Mouse (Mus musculus) myocyte (in vitro differentiated cells): Measurements from ENCODE around the gene Ifitm7.

Experiments
- E2F4 ChIP-seq: IDR thresholded peaks from one replicate; pipeline ENCODE4 v1.6.1; 2011; ENCODE audit warnings: mild to moderate bottlenecking, control low read depth, moderate library complexity; ENCODE audit not compliant: insufficient read depth
- MYOD1 ChIP-seq, 3 experiments: IDR thresholded peaks; one replicate each; pipeline ENCODE4 v1.6.1; 2011; ENCODE audit warnings: control low read depth in 2 of 3, low read depth in 2 of 3, mild to moderate bottlenecking in 2 of 3, moderate library complexity in 1 of 3; ENCODE audit not compliant: insufficient read length in 2 of 3, control insufficient read depth in 1 of 3
- MYOG ChIP-seq, 3 experiments: IDR thresholded peaks; one replicate each; pipeline ENCODE4 v1.6.1; 2011; ENCODE audit warnings: control low read depth in 2 of 3, low read depth in 2 of 3, mild to moderate bottlenecking in 2 of 3; ENCODE audit not compliant: insufficient read length in 2 of 3, control insufficient read depth in 1 of 3, insufficient read depth in 1 of 3
- POLR2A ChIP-seq: IDR thresholded peaks from one replicate; pipeline ENCODE4 v1.6.1; 2011; ENCODE audit warnings: low read depth, mild to moderate bottlenecking, control low read depth, moderate library complexity; ENCODE audit not compliant: insufficient read length
- REST ChIP-seq: IDR thresholded peaks from one replicate; pipeline ENCODE4 v1.6.1; 2011; ENCODE audit warnings: mild to moderate bottlenecking, control low read depth, moderate library complexity; ENCODE audit not compliant: insufficient read depth, insufficient read length
- TCF12 ChIP-seq: IDR thresholded peaks from one replicate; pipeline ENCODE4 v1.6.1; 2011; ENCODE audit warnings: mild to moderate bottlenecking, control low read depth; ENCODE audit not compliant: poor library complexity, insufficient read depth, severe bottlenecking

- no peak for TF ChIP-seq POLR2A
- TF ChIP-seq MYOD1 (IDR thresholded peaks at IDR 0.05; ENCODE audit: control insufficient read depth in 1 of 3, insufficient read length in 2 of 3, low read depth in 2 of 3): no peak
- TF ChIP-seq REST: no peak
- no peak for TF ChIP-seq E2F4
- no peak for TF ChIP-seq TCF12
- TF ChIP-seq MYOG (IDR thresholded peaks at IDR 0.05; ENCODE audit: control insufficient read depth in 1 of 3, insufficient read depth in 1 of 3, insufficient read length in 2 of 3, low read depth in 2 of 3): no peak
These were observed 18.0 kb upstream of the Ifitm7 start for GRCm38 (mm10) chr16:14004726-14005125.
